Mouse (Mus musculus) stomach, postnatal 0 days (tissue): ENCODE data around the gene Hc.

Experiments
- CTCF ChIP-seq: IDR thresholded peaks from 2 replicates; pipeline ENCODE4 v1.5.1; 2016; ENCODE audit warnings: antibody characterized with exemption, low read depth, mild to moderate bottlenecking, moderate library complexity
- EP300 ChIP-seq: optimal IDR thresholded peaks from 2 replicates; pipeline ENCODE3; 2016; ENCODE audit warnings: antibody characterized with exemption

DNA sequence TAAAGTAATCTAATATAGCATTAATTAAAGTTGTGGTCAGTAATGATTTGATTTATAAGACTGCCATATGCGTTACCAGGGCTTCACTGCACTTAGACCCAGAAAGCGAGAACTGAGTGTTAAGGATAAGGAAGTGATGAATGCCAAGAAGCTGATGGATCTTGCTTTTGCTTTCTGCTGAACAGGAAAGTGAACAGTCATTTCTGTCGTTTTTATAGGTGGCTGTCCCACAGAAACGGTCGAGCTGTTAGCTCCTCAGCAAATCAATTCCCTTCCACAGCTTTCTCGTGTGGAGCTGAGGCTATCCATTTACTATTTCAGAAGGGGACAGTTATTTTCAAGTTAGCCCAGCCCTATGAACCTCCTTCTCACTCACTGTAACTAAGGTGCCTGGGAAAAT, 341 bp downstream of the Hc start:
- no peak for TF ChIP-seq CTCF
- TF ChIP-seq EP300 = no peak
